Mouse (Mus musculus) midbrain, postnatal 0 days (tissue): ENCODE data around the gene Tspan32. TPM values are rescaled to one million over a fixed set of nuclear protein-coding genes. Genes with fewer than 3 reads are reported as not detected.

Source experiments
- ATAC-seq: fragments of 200-750 bp; cut with Nextera tagmentation; 2 replicates; pipeline ENCODE4 v1.8.0; 2017; ENCODE audit warnings: moderate number of reproducible peaks, mild to moderate bottlenecking, moderate TSS enrichment, moderate library complexity; ENCODE audit not compliant: low FRiP score
- DNase-seq: peaks from one replicate; pipeline ENCODE4 v3.0.0-alpha.2; 2015; ENCODE audit warnings: low spot score
- H3K27ac ChIP-seq: fragments of 300-500 bp; sonication (generic); 2 replicates; pipeline ENCODE4 v1.5.1; 2014; ENCODE audit warnings: low read depth, mild to moderate bottlenecking, low read length, mixed read lengths
- H3K27me3 ChIP-seq: fragments of 300-500 bp; sonication (generic); 2 replicates; pipeline ENCODE4 v1.6.1; 2014; ENCODE audit warnings: low read length, control low read depth, mixed read lengths; ENCODE audit not compliant: insufficient read depth
- H3K36me3 ChIP-seq: fragments of 300-500 bp; sonication (generic); 2 replicates; pipeline ENCODE4 v1.6.1; 2014; ENCODE audit warnings: low read length, control low read depth, mixed read lengths; ENCODE audit not compliant: insufficient read depth
- H3K4me1 ChIP-seq: fragments of 300-500 bp; sonication (generic); 2 replicates; pipeline ENCODE4 v1.6.1; 2014; ENCODE audit warnings: mild to moderate bottlenecking, control low read depth, antibody characterized with exemption, low read length, mixed read lengths; ENCODE audit not compliant: insufficient read depth
- H3K4me2 ChIP-seq: fragments of 300-500 bp; sonication (generic); 2 replicates; pipeline ENCODE4 v1.6.1; 2014; ENCODE audit warnings: low read depth, mild to moderate bottlenecking, low read length, mixed read lengths; ENCODE audit not compliant: poor library complexity, severe bottlenecking
- H3K4me3 ChIP-seq: fragments of 300-500 bp; sonication (generic); 2 replicates; pipeline ENCODE4 v1.5.1; 2014; ENCODE audit warnings: low read depth, mild to moderate bottlenecking, low read length, moderate library complexity
- H3K9ac ChIP-seq: fragments of 300-500 bp; sonication (generic); replicated peaks from 2 replicates; pipeline ENCODE4 v1.6.1; 2014; ENCODE audit warnings: mild to moderate bottlenecking, low read length, moderate library complexity, mixed read lengths; ENCODE audit not compliant: poor library complexity, severe bottlenecking
- H3K9me3 ChIP-seq: fragments of 300-500 bp; sonication (generic); 2 replicates; pipeline ENCODE4 v1.6.1; 2016; ENCODE audit warnings: low read length, control low read depth
- CTCF ChIP-seq: IDR thresholded peaks from 2 replicates; pipeline ENCODE4 v1.5.1; 2016; ENCODE audit warnings: antibody characterized with exemption, mild to moderate bottlenecking
- WGBS: fragments of 180-500 bp; shearing (Covaris S2); extraction: QIAGEN DNeasy Blood & Tissue Kit; methylation state at CpG from one replicate; pipeline ENCODE4 v1.1.7; 2014; 5-methylcytosine and 5-hydroxymethylcytosine counted together
- polyA plus RNA-seq: library from polyadenylated mRNA; unstranded; fragments of >200 nt; fragmentation: Nextera tagmentation; extraction: Ambion mirVana; gene quantifications from 2 replicates; pipeline ENCODE4 v1.2.1, GENCODE M21; 2015
- total RNA-seq: library from RNA; depleted of rRNA; stranded (reverse); fragments of >200 nt; gene quantifications from 2 replicates; pipeline ENCODE4 v1.2.3, GENCODE M21; 2014

The Tspan32 gene
- total and polyA plus RNA-seq, 2 experiments from 2014 or later: 0.37 to 0.38 TPM

DNA sequence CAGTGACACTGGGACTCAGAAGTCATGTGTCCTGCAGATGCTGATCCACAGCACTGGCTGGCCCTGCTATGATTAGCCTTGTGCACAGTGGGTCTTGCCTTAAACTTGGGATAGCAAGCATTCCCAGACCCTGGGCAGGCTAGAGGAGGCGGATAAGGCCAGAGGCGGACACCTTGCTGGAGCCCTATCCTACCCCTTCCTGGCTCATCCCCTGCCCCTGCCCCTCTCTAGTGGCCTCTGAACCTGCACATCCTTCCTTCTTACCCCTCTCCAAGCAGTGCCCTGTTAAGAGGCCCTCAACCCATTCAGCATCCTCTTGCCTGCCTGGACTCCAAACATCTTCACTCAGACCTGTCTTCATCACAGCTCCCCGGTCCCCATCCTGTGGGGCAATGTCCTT lies 35.7 kb downstream of the Tspan32 start:
- no peaks in the 10 kb centered on the region for H3K27me3 ChIP-seq
- H3K4me3 ChIP-seq: no peak overlapping the region
- H3K9me3 ChIP-seq: no peaks in the 10 kb centered on the region
- H3K4me2 ChIP-seq: no peak overlapping the region
- H3K36me3 ChIP-seq: peaks cover 40% of the 10 kb centered on the region
- DNase-seq (no peak), ATAC-seq (no peak)
- no peaks in the 10 kb centered on the region for H3K4me1 ChIP-seq
- no peak overlapping the region for H3K27ac ChIP-seq
- no peak for TF ChIP-seq CTCF
- WGBS: 95% methylated on average over 3 of the region's 3 CpGs
- no peak overlapping the region for H3K9ac ChIP-seq

DNA sequence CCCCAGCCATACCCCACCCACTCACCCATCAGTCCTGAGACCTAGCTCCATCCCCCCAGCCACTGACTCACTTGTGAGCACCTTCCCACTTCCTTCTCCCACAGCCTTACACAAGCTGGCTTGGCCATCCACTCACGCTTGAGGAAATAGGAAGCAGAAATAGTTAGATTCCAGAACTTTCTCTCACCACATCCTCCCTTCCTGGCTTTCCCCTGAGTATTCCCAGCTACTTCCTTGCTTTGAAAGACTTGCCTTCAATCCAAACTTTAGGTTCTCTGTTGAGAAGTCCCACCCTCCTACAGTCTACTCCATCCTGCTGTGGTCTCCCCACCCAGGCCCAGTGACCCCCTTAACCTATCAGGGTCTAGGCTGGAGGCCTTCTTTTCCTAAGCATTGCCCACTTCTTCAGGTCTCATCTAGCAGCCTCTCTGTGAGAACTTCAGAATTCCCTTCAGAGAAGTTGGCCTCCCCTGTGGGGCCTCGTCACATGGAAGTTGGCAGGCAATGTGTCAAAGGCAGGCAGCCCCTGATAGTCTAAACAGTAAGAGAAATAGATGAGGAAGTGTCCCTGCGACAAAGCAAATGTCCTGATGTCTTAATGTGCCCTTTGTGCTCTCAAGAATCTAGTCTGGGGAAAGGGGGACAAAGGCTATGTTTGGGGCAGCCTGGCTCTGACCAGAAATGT lies 36.4 kb downstream of the Tspan32 start:
- WGBS: 77% methylated on average over 3 of the region's 3 CpGs
- ATAC-seq: no peak

GRCm38 (mm10) chr7:143042089-143042488 lies 37.2 kb downstream of the Tspan32 start:
- ATAC-seq (no peak), DNase-seq (no peak)
- no peak overlapping the region for H3K4me3 ChIP-seq
- H3K27me3 ChIP-seq: no peaks in the 10 kb centered on the region
- 70% methylated on average over 3 of the region's 3 CpGs for WGBS
- H3K4me1 ChIP-seq: no peaks in the 10 kb centered on the region
- TF ChIP-seq CTCF: no peak
- H3K9ac ChIP-seq: no peak overlapping the region
- H3K9me3 ChIP-seq: no peaks in the 10 kb centered on the region
- 0 out of 2 replicates have a peak overlapping the region, but pooled peaks have one; percentile 26 for H3K27ac ChIP-seq
- H3K36me3 ChIP-seq: peaks cover 40% of the 10 kb centered on the region
- H3K4me2 ChIP-seq: no peak overlapping the region

More for the DNA sequence above, 36.4 kb downstream of the Tspan32 start:
- Histone ChIP-seq H3K9me3 (no peaks in the 10 kb centered on the region), H3K9ac (no peak overlapping the region), H3K27me3 (no peaks in the 10 kb centered on the region), H3K4me2 (no peak overlapping the region), H3K4me1 (no peaks in the 10 kb centered on the region), H3K4me3 (no peak overlapping the region), H3K27ac (no peak overlapping the region), H3K36me3 (peaks cover 40% of the 10 kb centered on the region)
- no peak for TF ChIP-seq CTCF
- DNase-seq: no peak

GRCm38 (mm10) chr7:143042897-143043300 lies 38.1 kb downstream of the Tspan32 start:
- no peak overlapping the region for H3K4me3 ChIP-seq
- peaks cover 36% of the 10 kb centered on the region for H3K36me3 ChIP-seq
- H3K27me3 ChIP-seq: no peaks in the 10 kb centered on the region
- H3K4me1 ChIP-seq: no peaks in the 10 kb centered on the region
- DNase-seq (no peak), ATAC-seq (no peak)
- no peaks in the 10 kb centered on the region for H3K9me3 ChIP-seq
- H3K9ac ChIP-seq: no peak overlapping the region
- no peak for TF ChIP-seq CTCF
- no peak overlapping the region for H3K4me2 ChIP-seq
- no peak overlapping the region for H3K27ac ChIP-seq
- WGBS: 87% methylated on average over 3 of the region's 3 CpGs

DNA sequence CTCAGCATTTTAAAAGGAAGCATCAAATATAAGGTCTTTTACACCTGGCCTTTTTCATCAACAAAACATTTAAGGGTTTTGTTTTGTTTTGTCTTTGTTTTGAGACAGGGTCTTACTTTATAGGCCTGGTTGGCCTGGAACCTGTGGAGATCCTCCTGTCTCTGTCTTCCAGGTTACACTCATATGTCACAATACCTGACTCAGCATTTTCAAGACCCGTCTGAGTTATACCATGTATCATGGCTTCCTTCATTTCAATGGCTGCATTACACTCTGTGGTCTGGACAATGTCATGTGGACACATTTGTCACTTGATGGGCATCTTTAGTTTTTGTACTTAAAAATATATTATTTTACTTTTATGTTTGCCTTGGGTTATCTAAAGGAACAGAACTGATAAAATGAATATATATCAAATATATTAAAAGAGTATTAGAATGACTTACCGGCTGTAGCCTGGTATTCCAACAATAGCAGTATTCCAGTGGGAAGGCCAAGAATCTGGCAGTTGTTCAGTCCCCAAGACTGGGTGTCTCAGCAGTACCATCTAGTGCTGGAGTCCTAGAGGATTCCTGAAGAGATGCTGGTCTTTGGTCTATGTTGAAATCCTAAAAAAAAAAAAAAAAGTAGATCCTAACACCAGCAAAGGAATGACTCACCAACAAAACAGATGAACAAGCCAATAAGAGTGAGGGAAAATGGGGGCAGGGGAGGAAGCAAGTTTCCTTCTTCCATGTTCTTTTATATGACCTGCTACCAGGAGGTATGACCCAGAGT lies 39.4 kb downstream of the Tspan32 start:
- H3K4me1 ChIP-seq: no peaks in the 10 kb centered on the region
- H3K9ac ChIP-seq: no peak overlapping the region
- H3K27me3 ChIP-seq: no peaks in the 10 kb centered on the region
- H3K4me2 ChIP-seq: no peak overlapping the region
- H3K27ac ChIP-seq: no peak overlapping the region
- ATAC-seq: no peak
- no peak overlapping the region for H3K4me3 ChIP-seq
- no peak for DNase-seq
- no peaks in the 10 kb centered on the region for H3K9me3 ChIP-seq
- H3K36me3 ChIP-seq: peaks cover 34% of the 10 kb centered on the region
- WGBS: 94% methylated on average over 2 of the region's 2 CpGs
- no peak for TF ChIP-seq CTCF

DNA sequence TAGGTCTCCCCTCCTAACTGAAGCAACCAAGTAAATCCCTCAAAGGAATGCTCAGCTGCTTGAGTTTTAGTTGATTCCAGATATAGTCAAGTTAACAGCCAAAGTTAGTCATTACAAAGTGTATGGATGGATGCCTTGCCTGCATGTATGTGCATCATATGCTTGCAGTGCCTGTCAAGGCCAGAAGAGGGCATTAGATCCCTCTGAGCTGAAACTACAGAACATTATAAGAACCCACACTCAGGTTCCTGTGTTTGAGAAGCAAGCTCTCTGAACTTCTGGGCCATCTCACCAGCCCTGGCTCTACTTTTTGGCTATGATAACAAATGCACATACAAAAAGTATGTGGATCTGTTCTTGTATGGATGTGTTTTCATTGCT lies 40.0 kb downstream of the Tspan32 start:
- 0 out of 2 replicates have a peak, but pooled peaks have one; percentile 32 for TF ChIP-seq CTCF
- Histone ChIP-seq H3K4me2 (no peak overlapping the region), H3K4me1 (no peaks in the 10 kb centered on the region), H3K27me3 (no peaks in the 10 kb centered on the region), H3K27ac (no peak overlapping the region), H3K4me3 (no peak overlapping the region), H3K9me3 (no peaks in the 10 kb centered on the region), H3K9ac (no peak overlapping the region), H3K36me3 (peaks cover 30% of the 10 kb centered on the region)
- ATAC-seq (no peak), DNase-seq (no peak)
